Mouse (Mus musculus) CD4-positive, CD25-positive, alpha-beta regulatory T cell, adult 2 months (primary cell): Measurements from ENCODE around the gene Asap2.
A peak's percentile ranks its signal among the peaks of the same experiment; 100 is the strongest.

Source experiments
- DNase-seq: peaks from one replicate; pipeline ENCODE4 v3.0.0-alpha.2; 2012; ENCODE audit warnings: low read depth, low spot score

The Asap2 gene

GRCm38 (mm10) chr12:21132537-21132936 lies 142.3 kb downstream of the Asap2 start:
- DNase-seq, result no peak

- no peak for DNase-seq
Measured at GRCm38 (mm10) chr12:21133031-21133430, 142.8 kb downstream of the Asap2 start.

DNA sequence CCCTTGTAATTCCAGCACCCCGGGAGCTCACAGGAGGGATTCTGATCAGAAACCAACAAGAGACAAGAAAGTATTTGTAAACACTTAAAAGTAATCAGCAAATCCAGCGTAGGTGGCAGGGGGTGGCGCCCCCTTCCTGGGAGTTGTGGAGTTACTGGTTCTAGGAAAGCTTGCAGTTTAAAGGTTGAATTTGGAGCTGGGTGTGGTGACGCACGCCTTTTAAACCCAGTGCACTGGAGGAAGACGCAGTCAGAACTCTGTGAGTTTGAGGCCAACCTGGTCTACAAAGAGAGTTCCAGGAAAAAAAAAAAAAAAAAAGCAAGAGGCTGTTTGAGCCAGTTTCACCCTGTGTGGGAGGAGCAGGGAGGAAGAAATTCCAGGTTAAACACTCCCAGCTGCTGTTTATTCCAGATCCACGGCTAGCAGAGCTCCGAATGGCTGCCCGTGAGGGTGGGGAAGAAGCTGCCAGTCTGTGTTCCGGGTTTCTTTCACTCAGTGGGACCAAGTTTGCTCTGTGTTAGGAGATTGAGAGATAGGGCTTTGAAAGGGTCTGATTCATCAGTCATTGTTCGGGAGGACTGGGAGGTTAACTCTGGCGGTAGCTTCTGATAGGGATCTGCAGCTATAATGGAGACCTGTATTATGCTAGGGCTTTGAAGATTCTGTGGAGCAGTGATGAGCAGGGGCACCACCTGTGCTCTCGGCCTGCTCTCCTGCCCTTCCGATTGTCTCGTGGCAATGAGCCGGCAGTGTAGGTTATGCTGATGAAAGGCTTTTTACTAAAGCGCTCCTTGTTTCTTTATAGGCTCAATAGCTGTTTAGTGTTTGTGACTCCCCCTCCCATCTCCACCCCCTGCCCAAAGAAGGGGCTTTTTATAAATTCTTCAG lies 144.0 kb downstream of the Asap2 start:
- DNase-seq, result peak; percentile 41

- DNase-seq, result no peak
Measured at GRCm38 (mm10) chr12:21135651-21136461, 145.6 kb downstream of the Asap2 start.

DNA sequence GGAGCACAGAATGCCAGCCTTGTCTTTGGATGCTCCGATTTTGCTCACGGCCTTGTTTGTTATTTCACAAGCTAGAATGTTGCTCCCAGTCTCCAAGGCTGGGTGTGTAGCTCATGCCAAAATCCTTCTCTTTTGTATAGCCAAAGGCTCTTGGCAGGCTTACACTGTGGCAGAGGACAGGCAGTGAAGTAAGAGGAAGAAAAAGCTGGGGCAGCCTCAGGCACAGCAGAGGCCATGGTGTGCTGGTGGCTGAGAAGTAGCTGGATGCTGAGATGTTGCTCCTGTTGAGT lies 146.1 kb downstream of the Asap2 start:
- DNase-seq, result no peak

- DNase-seq, result no peak
Measured at GRCm38 (mm10) chr12:21139560-21139959, 149.3 kb downstream of the Asap2 start.

- no peak for DNase-seq
Measured at GRCm38 (mm10) chr12:21140153-21140552, 149.9 kb downstream of the Asap2 start.

- no peak for DNase-seq
Measured at GRCm38 (mm10) chr12:21140741-21141308, 150.6 kb downstream of the Asap2 start.

- no peak for DNase-seq
Measured at GRCm38 (mm10) chr12:21141691-21142300, 151.5 kb downstream of the Asap2 start.

GRCm38 (mm10) chr12:21142489-21143254 lies 152.4 kb downstream of the Asap2 start:
- peak; percentile 51 for DNase-seq

- no peak for DNase-seq
Measured at GRCm38 (mm10) chr12:21144602-21145001, 154.3 kb downstream of the Asap2 start.

- DNase-seq, result no peak
Measured at GRCm38 (mm10) chr12:21145050-21145449, 154.8 kb downstream of the Asap2 start.

DNA sequence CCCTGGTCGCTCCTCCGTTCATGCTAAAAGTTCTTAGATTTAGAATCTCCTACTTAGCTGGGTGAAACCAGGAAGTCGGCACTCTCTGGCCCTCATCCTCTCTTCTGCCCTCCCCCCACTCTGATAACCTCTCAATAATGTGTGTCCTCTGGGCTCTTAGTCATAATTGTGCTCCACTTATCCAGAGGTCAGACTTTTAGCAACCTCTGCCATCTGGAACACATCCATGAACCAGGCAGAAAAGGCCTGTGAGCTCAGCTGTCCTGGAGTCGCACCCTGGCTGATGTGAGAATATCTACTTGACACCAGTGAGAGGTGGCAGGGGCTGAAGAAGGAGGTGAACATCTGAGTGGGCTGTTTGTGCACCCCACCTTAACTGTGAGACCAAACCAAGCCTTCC lies 156.6 kb downstream of the Asap2 start:
- no peak for DNase-seq

GRCm38 (mm10) chr12:21153279-21153707 lies 163.0 kb downstream of the Asap2 start:
- DNase-seq, result no peak

- no peak for DNase-seq
Measured at GRCm38 (mm10) chr12:21155062-21155461, 164.8 kb downstream of the Asap2 start.

GRCm38 (mm10) chr12:21159304-21159703 lies 169.0 kb downstream of the Asap2 start:
- no peak for DNase-seq

- no peak for DNase-seq
Measured at GRCm38 (mm10) chr12:21160327-21160828, 170.1 kb downstream of the Asap2 start.

DNA sequence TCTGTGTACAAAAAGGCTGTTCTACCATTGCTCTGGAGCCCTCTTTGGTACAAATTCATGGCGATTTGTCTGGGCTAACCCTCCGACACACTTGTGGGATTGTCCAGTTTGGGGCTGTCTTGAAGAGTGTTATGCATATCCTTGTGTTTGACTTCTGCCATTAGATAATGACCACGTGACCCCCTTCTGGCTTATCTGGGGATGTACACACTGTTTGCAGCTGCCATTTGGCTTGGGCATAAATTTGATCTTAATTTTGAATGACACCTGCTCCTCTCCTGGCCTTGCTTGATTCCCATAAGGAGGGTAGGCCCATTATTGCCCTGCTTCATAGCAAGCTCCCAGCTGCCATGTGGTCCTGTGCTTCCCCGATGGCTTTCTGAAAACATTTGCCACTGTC lies 171.6 kb downstream of the Asap2 start:
- DNase-seq, result no peak

GRCm38 (mm10) chr12:21163706-21164105 lies 173.4 kb downstream of the Asap2 start:
- no peak for DNase-seq

GRCm38 (mm10) chr12:21164251-21164650 lies 174.0 kb downstream of the Asap2 start:
- DNase-seq, result no peak

- DNase-seq, result no peak
Measured at GRCm38 (mm10) chr12:21165157-21165556, 174.9 kb downstream of the Asap2 start.
